Mouse (Mus musculus) midbrain, embryonic 16.5 days (tissue): ENCODE results near the gene Pds5a. TPM values are rescaled to one million over a fixed set of nuclear protein-coding genes. Genes with fewer than 3 reads are reported as not detected.
"Not testable (repeated sequence)": the region's sequence is repeated elsewhere in the genome, so short reads cannot be mapped to it uniquely, and the experiment has no call there.

Source experiments
- ATAC-seq: fragments of 200-750 bp; cut with Nextera tagmentation; 2 replicates; pipeline ENCODE4 v1.8.0; 2017; ENCODE audit warnings: moderate TSS enrichment
- H3K27ac ChIP-seq: fragments of 300-500 bp; sonication (generic); 2 replicates; pipeline ENCODE4 v1.5.1; 2014; ENCODE audit warnings: mild to moderate bottlenecking, low read length, mixed read lengths
- H3K27me3 ChIP-seq: fragments of 300-500 bp; sonication (generic); 2 replicates; pipeline ENCODE4 v1.6.1; 2014; ENCODE audit warnings: low read depth, low read length, mixed read lengths; ENCODE audit not compliant: control insufficient read depth, insufficient read depth
- H3K36me3 ChIP-seq: fragments of 300-500 bp; sonication (generic); 2 replicates; pipeline ENCODE4 v1.6.1; 2014; ENCODE audit warnings: mild to moderate bottlenecking, low read length, moderate library complexity, mixed read lengths; ENCODE audit not compliant: control insufficient read depth, insufficient read depth
- H3K4me1 ChIP-seq: fragments of 300-500 bp; sonication (generic); 2 replicates; pipeline ENCODE4 v1.6.1; 2014; ENCODE audit warnings: mild to moderate bottlenecking, low read length, mixed read lengths; ENCODE audit not compliant: control insufficient read depth, insufficient read depth
- H3K4me2 ChIP-seq: fragments of 300-500 bp; sonication (generic); 2 replicates; pipeline ENCODE4 v1.6.1; 2014; ENCODE audit warnings: mild to moderate bottlenecking, low read length, mixed read lengths
- H3K4me3 ChIP-seq: fragments of 300-500 bp; sonication (generic); 2 replicates; pipeline ENCODE4 v1.5.1; 2014; ENCODE audit warnings: low read depth, mild to moderate bottlenecking, low read length, moderate library complexity, mixed read lengths
- H3K9ac ChIP-seq: fragments of 300-500 bp; sonication (generic); 2 replicates; pipeline ENCODE4 v1.6.1; 2014; ENCODE audit warnings: low read depth, low read length, mixed read lengths
- H3K9me3 ChIP-seq: fragments of 300-500 bp; sonication (generic); replicated peaks from 2 replicates; pipeline ENCODE4 v1.6.1; 2014; ENCODE audit warnings: mild to moderate bottlenecking, low read length, mixed read lengths; ENCODE audit not compliant: control insufficient read depth, poor library complexity, severe bottlenecking
- WGBS: fragments of 180-500 bp; shearing (Covaris S2); extraction: QIAGEN DNeasy Blood & Tissue Kit; methylation state at CpG from one replicate; pipeline ENCODE4 v1.1.7; 2014; 5-methylcytosine and 5-hydroxymethylcytosine counted together
- polyA plus RNA-seq: library from polyadenylated mRNA; unstranded; fragments of >200 nt; fragmentation: Nextera tagmentation; extraction: Ambion mirVana; gene quantifications from 2 replicates; pipeline ENCODE4 v1.2.1, GENCODE M21; 2015

Gene Pds5a
- polyA plus RNA-seq, result 35.8 and 45.4 TPM in 2 replicates

DNA sequence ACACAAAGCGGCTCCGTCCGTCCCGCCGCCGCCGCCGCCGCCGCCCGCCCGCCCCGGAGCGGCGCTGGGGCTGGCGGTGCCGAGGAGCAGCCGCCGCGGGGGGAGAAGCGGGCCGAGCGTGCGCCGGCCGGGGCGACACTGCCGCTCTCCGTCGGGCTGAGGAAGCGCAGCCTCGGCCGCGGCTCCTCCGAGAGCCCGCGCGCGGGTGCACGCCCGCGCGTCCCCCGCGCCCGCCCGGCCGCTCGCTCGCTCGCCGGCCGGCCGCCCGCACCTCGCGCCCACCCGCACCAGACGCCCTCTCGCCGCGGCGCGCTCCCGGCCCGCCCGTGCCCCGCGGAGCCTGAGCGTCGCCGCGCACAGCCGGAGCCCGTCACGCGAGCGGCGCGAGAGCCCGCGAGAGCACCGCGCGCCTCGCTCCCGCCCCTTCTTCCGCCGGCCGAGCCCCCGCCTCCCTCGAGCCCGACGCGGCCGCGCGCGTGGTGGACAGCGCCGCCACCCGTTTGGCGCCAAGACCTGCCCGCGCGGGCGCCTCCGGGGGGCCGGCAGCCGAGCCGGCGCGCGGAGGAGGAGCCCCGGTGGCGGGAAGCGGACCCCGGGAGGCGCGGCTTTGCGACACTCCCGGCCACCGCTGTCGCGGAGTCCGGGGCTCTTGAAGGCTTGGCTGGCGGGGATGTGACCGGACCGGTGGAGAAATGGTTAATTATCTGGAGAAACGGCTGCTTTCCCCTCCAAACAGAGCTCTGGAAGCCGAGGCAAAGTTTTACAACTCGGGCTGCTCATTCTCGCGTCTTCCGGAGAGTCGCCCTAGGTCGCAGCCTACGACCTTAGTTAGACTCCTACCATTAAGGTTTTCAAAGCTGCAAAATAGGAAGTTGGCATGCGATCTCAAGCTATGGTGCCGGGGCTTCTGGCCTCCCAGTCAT is at the start of gene Pds5a:
TSS of gene Pds5a (minus strand) at position 438 of the 923 bp plus-strand sequence.
- Histone ChIP-seq H3K27me3 (no peaks in the 10 kb centered on the region), H3K36me3 (no peaks in the 10 kb centered on the region), H3K4me2 (peak within 1 kb of the TSS; percentile 55), H3K4me1 (peaks cover 21% of the 10 kb centered on the region), H3K4me3 (peak within 1 kb of the TSS; percentile 96), H3K9me3 (no peaks in the 10 kb centered on the region), H3K27ac (peak within 1 kb of the TSS; percentile 94), H3K9ac (peak within 1 kb of the TSS; percentile 83)
- peak; percentile 93 for ATAC-seq
- WGBS, result under 1% methylated on average over 87 of the region's 140 CpGs

DNA sequence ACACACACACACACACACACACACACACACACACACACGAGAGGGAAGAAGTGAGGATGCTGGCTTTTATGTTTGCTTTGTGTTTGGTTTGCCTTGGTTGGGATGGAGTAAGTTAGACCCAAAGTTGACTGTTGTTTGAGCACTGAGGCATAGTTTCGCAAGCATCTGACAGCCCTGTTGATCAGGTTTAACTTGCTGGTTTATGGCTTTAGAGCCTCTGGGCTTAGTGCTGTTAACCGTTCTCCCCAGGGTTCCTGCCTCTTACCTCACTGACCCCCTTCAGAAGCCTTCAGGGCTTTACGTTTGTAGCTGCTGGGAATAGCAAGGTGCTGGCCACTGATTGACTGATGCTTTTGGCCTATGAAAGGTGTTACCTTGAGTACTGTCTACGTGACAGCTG is 48.8 kb upstream of the Pds5a start:
- Histone ChIP-seq H3K27ac (no peak overlapping the region), H3K4me1 (no peaks in the 10 kb centered on the region), H3K27me3 (no peaks in the 10 kb centered on the region), H3K9ac (no peak overlapping the region), H3K4me3 (no peak overlapping the region), H3K9me3 (no peaks in the 10 kb centered on the region), H3K4me2 (no peak overlapping the region), H3K36me3 (no peaks in the 10 kb centered on the region)
- 83% methylated on average over 5 of the region's 5 CpGs for WGBS
- no peak for ATAC-seq

DNA sequence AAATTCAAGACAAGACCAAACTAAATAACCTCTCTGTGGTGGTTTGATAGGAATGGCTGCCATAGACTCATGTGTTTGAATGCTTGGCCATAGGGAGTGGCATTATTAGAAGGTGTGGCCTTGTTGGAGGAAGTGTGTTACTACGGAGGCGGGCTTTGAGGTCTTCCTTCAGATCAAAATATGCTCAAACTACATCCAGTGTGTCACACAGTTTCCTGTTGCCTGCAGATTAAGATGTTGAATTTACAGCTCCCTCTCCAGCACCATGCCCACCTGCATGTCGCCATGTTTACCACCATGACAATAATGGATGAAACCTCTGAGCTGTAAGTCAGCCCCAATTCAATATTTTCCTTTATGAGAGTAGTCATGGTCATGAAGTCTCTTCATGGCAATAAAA is 41.3 kb upstream of the Pds5a start:
- 91% methylated on average over 3 of the region's 3 CpGs for WGBS
- H3K4me3 ChIP-seq, result no peak overlapping the region
- ATAC-seq, result no peak
- no peak overlapping the region for H3K4me2 ChIP-seq
- no peaks in the 10 kb centered on the region for H3K36me3 ChIP-seq
- no peak overlapping the region for H3K27ac ChIP-seq
- no peak overlapping the region for H3K9ac ChIP-seq
- H3K4me1 ChIP-seq, result no peaks in the 10 kb centered on the region
- H3K9me3 ChIP-seq, result no peaks in the 10 kb centered on the region
- no peaks in the 10 kb centered on the region for H3K27me3 ChIP-seq

DNA sequence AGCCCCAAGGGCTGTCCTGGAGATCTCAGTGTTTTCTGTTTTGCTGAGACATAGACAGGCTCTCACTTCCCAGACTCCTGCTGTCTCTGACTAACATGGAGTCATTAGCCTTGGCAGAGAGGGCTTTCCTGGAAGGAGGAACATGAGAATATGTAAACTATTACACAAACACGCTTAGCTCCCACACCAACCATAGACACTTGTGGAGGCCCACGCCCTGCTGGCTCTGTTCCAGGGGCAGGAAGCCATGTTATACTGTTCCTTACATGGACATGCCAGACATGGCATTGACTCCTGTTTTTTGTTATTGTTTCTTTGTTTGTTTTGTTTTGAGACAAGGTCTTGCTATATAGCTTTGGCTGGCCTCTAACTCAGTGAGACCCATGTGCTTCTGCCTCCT is 37.5 kb upstream of the Pds5a start:
- Histone ChIP-seq H3K4me1 (no peaks in the 10 kb centered on the region), H3K36me3 (no peaks in the 10 kb centered on the region), H3K9ac (no peak overlapping the region), H3K4me2 (no peak overlapping the region), H3K4me3 (no peak overlapping the region), H3K9me3 (no peaks in the 10 kb centered on the region), H3K27me3 (no peaks in the 10 kb centered on the region; the same call in 1 of the 2 replicates), H3K27ac (no peak overlapping the region)
- 86% methylated on average over 2 of the region's 2 CpGs for WGBS
- ATAC-seq, result no peak

DNA sequence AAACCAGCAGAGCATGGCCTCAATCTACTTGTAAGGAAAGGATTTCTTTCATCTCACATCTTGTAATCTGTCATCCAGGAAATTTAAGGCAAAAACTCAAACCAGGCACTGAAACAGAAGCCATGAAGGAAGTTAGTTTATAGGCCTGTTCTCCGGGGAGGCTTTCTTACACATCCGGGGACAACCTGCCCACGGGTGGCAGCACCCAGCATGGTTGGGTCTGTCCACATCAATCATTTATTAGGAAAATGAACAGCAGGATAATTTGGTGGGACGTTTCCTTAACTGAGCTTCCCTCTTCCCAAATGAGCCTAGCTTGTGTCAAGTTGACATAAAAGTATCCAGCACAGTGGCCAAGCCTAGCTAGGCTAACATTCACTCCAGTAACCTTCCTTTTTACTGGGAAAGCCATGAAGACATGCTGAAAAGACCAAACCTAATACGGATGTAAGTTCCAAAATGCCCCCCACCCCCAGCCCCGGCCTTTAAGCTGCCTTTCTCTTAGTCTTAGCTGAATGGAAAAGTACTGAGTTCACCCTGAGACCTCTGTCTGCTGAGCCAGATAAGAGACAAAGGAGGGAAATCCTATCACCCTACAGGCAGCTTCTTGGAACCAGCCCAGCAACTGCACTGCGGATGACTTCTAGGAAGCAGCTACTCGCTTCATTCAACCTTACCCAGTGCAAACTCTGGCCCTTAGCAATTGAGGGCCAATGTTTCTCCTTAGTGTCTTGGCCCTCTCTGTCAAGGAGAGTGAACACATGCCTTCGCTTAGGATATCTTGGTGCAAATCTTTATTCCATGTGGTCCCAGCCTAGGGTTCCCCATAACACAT is 33.3 kb upstream of the Pds5a start:
- no peak overlapping the region for H3K4me2 ChIP-seq
- H3K4me3 ChIP-seq, result no peak overlapping the region
- H3K4me1 ChIP-seq, result no peaks in the 10 kb centered on the region
- H3K36me3 ChIP-seq, result no peaks in the 10 kb centered on the region
- 42% methylated on average over 9 of the region's 9 CpGs for WGBS
- no peaks in the 10 kb centered on the region; the same call in 1 of the 2 replicates for H3K27me3 ChIP-seq
- H3K27ac ChIP-seq, result no peak overlapping the region
- H3K9ac ChIP-seq, result no peak overlapping the region
- H3K9me3 ChIP-seq, result no peaks in the 10 kb centered on the region
- ATAC-seq, result no peak

- WGBS, result under 1% methylated on average over 23 of the region's 23 CpGs
- Histone ChIP-seq H3K4me1 (peaks cover 2% of the 10 kb centered on the region; the same call in 1 of the 2 replicates), H3K4me2 (peak overlapping the region; percentile 61), H3K27me3 (no peaks in the 10 kb centered on the region), H3K9me3 (no peaks in the 10 kb centered on the region), H3K4me3 (peak overlapping the region; percentile 42), H3K9ac (peak overlapping the region; percentile 47), H3K27ac (peak overlapping the region; percentile 56), H3K36me3 (no peaks in the 10 kb centered on the region)
- ATAC-seq, result peak; percentile 88
These were observed 26.4 kb upstream of the Pds5a start for GRCm38 (mm10) chr5:65724311-65725054.

- ATAC-seq, result no peak
- no peak overlapping the region for H3K9ac ChIP-seq
- H3K36me3 ChIP-seq, result no peaks in the 10 kb centered on the region
- H3K4me2 ChIP-seq, result no peak overlapping the region
- no peaks in the 10 kb centered on the region for H3K27me3 ChIP-seq
- H3K4me3 ChIP-seq, result no peak overlapping the region
- no peaks in the 10 kb centered on the region for H3K4me1 ChIP-seq
- H3K9me3 ChIP-seq, result no peaks in the 10 kb centered on the region
- H3K27ac ChIP-seq, result no peak overlapping the region
- WGBS, result 33% methylated on average over 3 of the region's 3 CpGs
These were observed 20.3 kb upstream of the Pds5a start for GRCm38 (mm10) chr5:65718368-65718767.

DNA sequence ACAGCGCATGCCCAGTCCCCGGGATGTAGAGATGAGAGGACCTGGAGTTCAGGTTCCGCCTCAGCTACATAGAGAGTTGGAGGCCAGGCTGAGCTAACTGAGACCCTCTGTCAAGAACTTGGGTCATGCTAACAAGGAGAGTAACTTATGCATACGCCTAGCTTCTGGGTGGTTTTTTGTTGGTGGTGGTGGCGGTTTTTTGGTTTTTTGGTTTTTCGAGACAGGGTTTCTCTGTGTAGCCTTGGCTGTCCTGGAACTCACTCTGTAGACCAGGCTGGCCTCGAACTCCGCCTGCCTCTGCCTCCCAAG is 19.8 kb upstream of the Pds5a start:
- not testable (repeated sequence) for H3K9me3 ChIP-seq, H3K9ac ChIP-seq, H3K4me3 ChIP-seq, H3K27ac ChIP-seq, H3K36me3 ChIP-seq, H3K27me3 ChIP-seq, H3K4me2 ChIP-seq, ATAC-seq, H3K4me1 ChIP-seq
- WGBS, result 96% methylated on average over 8 of the region's 8 CpGs
